Mouse (Mus musculus): ENCODE results near the gene Ddx58.

DNA sequence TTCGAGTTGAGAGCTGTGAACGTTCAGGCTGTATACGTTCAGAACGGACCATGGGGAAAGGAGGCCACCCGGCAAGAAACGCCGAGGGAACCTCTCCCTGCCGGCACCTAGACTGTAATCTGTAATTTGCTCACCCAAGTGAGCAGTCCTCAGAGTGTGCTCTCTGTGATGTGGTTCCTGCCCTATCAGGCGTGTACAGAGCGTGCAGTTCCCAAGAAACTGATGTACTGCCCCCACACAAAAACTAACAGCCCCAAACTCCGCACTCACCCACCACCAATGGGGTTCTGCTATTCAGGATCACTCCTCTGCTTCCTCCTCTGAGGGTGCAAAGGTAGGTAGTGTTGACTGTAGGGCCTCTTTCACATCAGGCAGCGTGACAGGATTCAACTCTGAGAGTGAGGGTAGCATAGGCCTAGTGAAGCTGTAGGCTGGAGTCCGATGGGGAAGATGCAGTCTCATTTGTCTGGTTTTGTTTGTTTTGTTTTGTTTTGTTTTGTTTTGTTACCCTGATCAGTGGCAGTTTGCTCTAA is 84.1 kb downstream of the Ddx58 start:
- TF ChIP-seq CTCF (IDR thresholded peaks at IDR 0.05; ENCODE audit: low read depth) (no peak), EP300 (IDR thresholded peaks at IDR 0.05; ENCODE audit: low read depth) (peak; percentile 68; the same call in 1 of the 2 replicates)
